Mouse (Mus musculus) lung, postnatal 25 days (tissue): ENCODE data around the gene Pnliprp2.

Experiments used
- DNase-seq: peaks from one replicate; pipeline ENCODE4 v3.0.0; 2022; ENCODE audit warnings: low spot score

Pnliprp2 gene

GRCm38 (mm10) chr19:58795114-58795669 lies 35.7 kb downstream of the Pnliprp2 start:
- no peak for DNase-seq

- DNase-seq = no peak
Measured at GRCm38 (mm10) chr19:58805191-58805779, 45.8 kb downstream of the Pnliprp2 start.

DNA sequence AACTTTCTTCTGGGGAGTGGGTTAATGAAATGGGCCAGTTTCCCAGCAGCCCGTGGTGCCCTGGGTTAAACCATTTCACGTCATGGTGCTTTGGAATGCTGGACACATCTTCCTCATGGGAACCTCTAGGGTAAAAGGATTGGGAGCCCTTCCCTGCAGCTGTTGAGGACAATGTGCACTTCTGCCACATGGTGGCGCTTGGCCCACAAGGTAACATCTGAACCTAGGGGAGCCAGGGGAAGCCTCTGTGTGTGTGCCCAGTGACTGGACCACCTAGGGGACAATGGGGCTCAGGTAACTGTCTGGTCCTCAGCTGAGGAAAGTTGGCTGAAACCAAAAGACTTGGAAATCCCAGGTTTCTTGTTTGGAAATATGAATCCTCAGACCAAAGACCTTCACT lies 46.8 kb downstream of the Pnliprp2 start:
- DNase-seq = peak; percentile 70

- no peak for DNase-seq
Measured at GRCm38 (mm10) chr19:58808864-58809263, 49.3 kb downstream of the Pnliprp2 start.

DNA sequence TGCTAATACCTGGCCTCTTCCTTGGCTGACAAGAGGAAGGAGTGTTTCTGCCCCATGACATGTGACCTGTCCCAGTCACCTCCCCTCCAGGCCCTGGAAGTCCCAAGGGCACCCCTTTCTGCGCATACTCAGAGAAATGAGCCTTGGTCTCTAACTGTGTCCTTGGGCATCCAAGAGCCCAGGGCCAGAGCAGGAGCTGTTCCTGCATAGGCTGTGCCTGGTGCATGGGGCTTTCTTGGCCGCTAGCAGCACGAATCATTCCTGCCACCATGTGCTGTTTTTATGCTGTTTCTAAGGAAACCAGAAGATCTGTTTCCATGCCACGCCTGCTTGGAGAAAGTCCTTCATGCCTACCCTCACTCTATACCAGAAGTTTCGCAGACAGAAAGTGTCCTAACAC lies 51.0 kb downstream of the Pnliprp2 start:
- DNase-seq = no peak

DNA sequence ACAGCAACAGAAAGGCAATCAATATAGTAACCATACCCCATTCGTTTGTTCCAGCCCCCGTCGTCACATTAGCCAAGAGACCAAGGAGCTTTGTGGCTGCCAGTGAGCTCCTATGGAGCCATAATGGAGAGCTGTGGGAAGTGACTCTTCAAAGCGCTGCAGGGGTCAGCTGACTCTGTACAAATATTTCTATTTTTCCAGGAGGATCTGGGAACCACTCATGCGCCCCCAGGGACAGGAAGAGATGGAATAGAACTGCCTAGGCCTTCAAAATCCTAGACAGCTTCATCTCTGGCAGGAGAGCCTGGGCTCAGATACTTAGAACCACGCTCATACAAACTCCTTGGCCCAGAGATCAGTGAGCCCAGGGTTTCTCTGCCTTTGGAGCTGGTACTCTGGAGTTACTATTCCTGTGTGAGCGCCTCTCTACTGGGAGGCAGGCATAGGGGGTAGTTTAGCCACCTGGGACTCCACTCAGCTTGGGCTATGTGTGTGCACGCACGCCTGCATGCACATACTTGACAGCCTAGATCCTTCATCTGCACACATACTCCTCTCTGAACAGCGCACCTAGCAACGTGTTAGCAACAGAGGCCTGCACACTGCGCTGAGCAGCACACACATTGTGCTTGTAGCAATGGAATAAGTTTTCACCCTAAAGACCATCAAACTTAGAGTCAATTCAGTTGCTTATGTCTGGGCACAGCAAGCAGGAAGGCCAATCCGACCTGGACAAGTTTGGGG lies 55.8 kb downstream of the Pnliprp2 start:
- no peak for DNase-seq

GRCm38 (mm10) chr19:58816453-58817041 lies 57.0 kb downstream of the Pnliprp2 start:
- DNase-seq = no peak

- DNase-seq = no peak
Measured at GRCm38 (mm10) chr19:58817398-58817797, 57.9 kb downstream of the Pnliprp2 start.

DNA sequence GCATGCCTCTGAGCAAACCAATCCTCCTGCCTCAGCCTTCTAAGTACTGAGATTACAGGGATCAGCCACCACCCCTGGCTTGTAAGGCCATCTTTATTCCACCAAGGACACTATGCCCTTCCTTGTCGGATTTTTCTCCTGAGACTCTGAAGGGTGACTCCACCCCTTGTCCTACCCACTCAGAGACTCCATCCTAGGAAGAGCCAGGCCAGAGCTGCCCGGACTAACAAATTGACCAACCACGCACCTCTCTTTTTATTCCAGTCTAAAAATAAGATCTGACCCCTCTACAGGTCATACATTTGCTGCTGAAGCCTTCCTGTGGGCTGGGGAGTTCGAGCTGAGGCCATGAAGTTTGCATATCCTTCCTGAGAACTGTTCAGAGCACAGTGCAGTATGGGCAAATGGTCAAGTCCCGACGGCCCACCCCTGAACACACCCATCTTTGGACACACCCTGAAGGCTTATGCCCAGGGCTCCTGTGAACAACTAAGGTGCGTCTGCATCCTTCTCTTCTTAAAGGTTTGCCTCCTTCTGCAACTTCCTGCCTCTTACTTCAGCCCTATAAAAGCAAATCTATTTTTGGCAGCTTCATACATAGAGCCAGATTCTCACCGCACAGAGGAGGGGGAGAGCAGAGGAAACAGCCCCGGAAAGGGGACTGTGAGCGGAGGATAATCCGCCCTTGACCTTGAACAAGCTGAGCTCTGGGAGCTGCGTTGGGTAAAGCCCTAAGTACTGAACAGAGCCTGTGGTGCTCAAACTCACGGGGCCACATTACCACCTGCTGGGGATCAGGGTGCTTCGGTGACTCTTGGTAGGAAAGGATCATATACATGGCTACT lies 59.3 kb downstream of the Pnliprp2 start:
- DNase-seq = no peak

GRCm38 (mm10) chr19:58822454-58823200 lies 63.1 kb downstream of the Pnliprp2 start:
- DNase-seq = no peak

- no peak for DNase-seq
Measured at GRCm38 (mm10) chr19:58823301-58823700, 63.8 kb downstream of the Pnliprp2 start.

DNA sequence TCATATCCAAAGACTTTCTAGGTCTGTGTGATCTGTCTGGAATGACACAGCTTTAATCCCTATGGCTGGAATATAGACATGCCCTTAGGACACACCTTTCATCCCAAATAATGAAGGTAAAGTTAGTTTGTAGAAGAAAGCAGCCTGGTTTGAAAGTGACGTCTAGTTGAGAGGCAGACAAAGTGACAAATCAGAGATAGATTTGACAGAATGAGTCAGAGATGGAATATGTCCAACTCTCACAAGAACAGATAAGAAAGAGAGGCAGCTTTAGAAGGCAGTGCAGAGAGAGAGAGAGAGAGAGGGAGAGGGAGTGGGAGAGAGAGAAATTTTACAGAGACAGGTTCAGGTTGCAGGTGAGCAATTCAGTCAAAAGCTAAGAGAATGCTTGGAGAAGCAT lies 64.8 kb downstream of the Pnliprp2 start:
- no peak for DNase-seq
